Mouse (Mus musculus): ENCODE results near the gene Dapk1. TPM values are rescaled to one million over a fixed set of nuclear protein-coding genes. Genes with fewer than 3 reads are reported as not detected.

Gene Dapk1
- polyA plus RNA-seq, 1 experiment from 2014 or later = 14.8 TPM

GRCm38 (mm10) chr13:60736421-60737105 is 134.8 kb downstream of the Dapk1 start:
- Histone ChIP-seq H3K4me2 (ENCODE audit: low read length) (no peak overlapping the region), H3K36me3 (ENCODE audit: control insufficient read depth, insufficient read depth, low read length) (peaks cover 15% of the 10 kb centered on the region), H3K27me3 (replicated peaks; ENCODE audit: control insufficient read depth, insufficient read depth, low read length) (no peaks in the 10 kb centered on the region), H3K4me3 (ENCODE audit: low read depth, low read length) (no peak overlapping the region), H3K9me3 (ENCODE audit: control insufficient read depth, low read length) (no peaks in the 10 kb centered on the region), H3K27ac (ENCODE audit: low read depth) (peak overlapping the region; percentile 39), H3K9ac (ENCODE audit: low read length) (no peak overlapping the region), H3K4me1 (replicated peaks; ENCODE audit: control insufficient read depth, insufficient read depth, low read length) (peaks cover 16% of the 10 kb centered on the region)
- ATAC-seq (replicated peaks; ENCODE audit: low FRiP score, low TSS enrichment, low read depth) (no peak), DNase-seq (ENCODE audit: low spot score) (peak; percentile 56)
- 44% methylated on average over 13 of the region's 13 CpGs for WGBS

DNA sequence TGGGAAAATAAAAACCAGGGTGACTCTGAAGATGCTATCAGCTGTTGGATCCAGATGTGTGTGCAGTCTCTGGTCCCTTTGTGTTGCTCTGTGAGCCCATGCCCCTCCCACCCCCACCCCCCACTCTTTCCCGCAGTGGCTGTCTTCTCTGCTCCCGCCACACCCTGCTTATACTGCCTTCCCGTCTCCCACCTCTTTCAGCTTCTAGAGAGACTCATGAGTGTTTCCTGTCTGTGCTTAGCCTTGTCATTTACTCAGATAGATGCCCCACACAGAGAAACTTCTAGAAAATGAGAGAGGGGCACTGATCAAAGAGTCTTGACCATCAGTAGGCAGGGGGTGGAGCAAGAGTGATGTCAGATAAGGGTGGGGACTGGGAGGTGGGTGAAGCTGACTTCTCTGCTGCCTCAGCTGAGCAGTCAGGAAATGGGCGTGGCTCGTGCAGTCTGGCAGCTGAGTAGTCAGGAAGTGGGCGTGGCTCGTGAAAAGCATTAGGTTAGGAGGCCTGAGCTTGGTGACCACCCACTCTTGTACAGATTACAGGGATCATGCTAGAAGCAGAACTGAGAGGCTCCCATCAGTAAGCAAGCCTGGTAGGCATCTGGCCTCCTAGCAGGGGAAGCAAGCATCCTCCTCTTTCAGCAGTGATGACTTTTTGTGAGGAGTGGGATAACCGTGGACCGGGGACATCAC is 136.0 kb downstream of the Dapk1 start:
- peaks cover 16% of the 10 kb centered on the region for H3K4me1 ChIP-seq (replicated peaks; ENCODE audit: control insufficient read depth, insufficient read depth, low read length)
- DNase-seq (ENCODE audit: low spot score) (peak; percentile 81), ATAC-seq (replicated peaks; ENCODE audit: low FRiP score, low TSS enrichment, low read depth) (peak; percentile 85)
- 7% methylated on average over 9 of the region's 9 CpGs for WGBS
- H3K27ac ChIP-seq (ENCODE audit: low read depth) = peak overlapping the region; percentile 76
- no peaks in the 10 kb centered on the region for H3K9me3 ChIP-seq (ENCODE audit: control insufficient read depth, low read length)
- H3K4me3 ChIP-seq (ENCODE audit: low read depth, low read length) = peak overlapping the region; percentile 13
- H3K36me3 ChIP-seq (ENCODE audit: control insufficient read depth, insufficient read depth, low read length) = peaks cover 24% of the 10 kb centered on the region
- H3K27me3 ChIP-seq (replicated peaks; ENCODE audit: control insufficient read depth, insufficient read depth, low read length) = no peaks in the 10 kb centered on the region
- H3K4me2 ChIP-seq (ENCODE audit: low read length) = peak overlapping the region; percentile 45
- no peak overlapping the region for H3K9ac ChIP-seq (ENCODE audit: low read length)

DNA sequence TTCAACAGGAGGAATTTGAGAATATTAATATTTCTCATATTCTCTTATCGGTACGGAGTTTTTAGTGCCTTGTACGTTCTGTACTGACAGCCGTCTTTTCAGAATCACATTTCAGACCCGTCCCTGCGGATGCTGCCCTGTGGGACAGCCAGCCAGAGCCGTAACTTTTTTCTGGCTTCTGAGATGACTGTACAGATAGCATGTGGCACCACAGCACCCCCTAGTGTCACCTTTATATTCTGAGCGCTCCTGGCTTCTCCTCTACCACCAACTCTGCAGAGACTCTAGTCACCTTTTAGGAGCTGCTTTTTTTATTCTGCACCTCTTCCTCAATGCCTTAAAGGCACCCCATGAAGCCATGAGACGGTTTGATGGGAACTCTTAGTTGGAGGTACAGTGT is 136.7 kb downstream of the Dapk1 start:
- Histone ChIP-seq H3K4me3 (ENCODE audit: low read depth, low read length) (peak overlapping the region; percentile 13), H3K36me3 (ENCODE audit: control insufficient read depth, insufficient read depth, low read length) (peaks cover 24% of the 10 kb centered on the region), H3K4me1 (replicated peaks; ENCODE audit: control insufficient read depth, insufficient read depth, low read length) (peaks cover 16% of the 10 kb centered on the region), H3K9ac (ENCODE audit: low read length) (no peak overlapping the region), H3K27me3 (replicated peaks; ENCODE audit: control insufficient read depth, insufficient read depth, low read length) (no peaks in the 10 kb centered on the region), H3K27ac (ENCODE audit: low read depth) (peak overlapping the region; percentile 76), H3K4me2 (ENCODE audit: low read length) (peak overlapping the region; percentile 45), H3K9me3 (ENCODE audit: control insufficient read depth, low read length) (no peaks in the 10 kb centered on the region)
- 15% methylated on average over 9 of the region's 9 CpGs for WGBS
- ATAC-seq (replicated peaks; ENCODE audit: low FRiP score, low TSS enrichment, low read depth) = peak; percentile 64
- DNase-seq (ENCODE audit: low spot score) = peak; percentile 89

DNA sequence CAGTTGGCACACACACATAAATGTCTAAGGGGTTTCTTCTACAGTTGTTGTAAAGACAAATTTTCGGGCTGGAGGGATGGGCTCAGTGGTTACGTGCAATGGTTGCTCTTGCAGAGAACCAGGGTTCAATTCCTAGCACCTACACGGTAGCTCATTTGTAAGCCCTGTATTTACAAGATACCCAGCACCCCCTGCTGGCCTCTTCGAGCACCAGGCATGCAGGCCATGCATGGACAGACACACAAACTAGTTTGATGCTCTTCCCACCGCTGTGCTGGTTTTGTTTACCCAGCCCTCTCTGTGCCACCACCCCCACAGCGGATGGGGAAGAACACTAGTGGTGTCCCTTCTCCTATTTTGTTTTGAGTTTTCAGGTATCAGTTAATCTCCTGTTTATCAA is 138.5 kb downstream of the Dapk1 start:
- Histone ChIP-seq H3K4me3 (ENCODE audit: low read depth, low read length) (no peak overlapping the region), H3K36me3 (ENCODE audit: control insufficient read depth, insufficient read depth, low read length) (peaks cover 22% of the 10 kb centered on the region), H3K9ac (ENCODE audit: low read length) (no peak overlapping the region), H3K27ac (ENCODE audit: low read depth) (no peak overlapping the region), H3K4me2 (ENCODE audit: low read length) (no peak overlapping the region), H3K9me3 (ENCODE audit: control insufficient read depth, low read length) (no peaks in the 10 kb centered on the region), H3K27me3 (replicated peaks; ENCODE audit: control insufficient read depth, insufficient read depth, low read length) (no peaks in the 10 kb centered on the region), H3K4me1 (replicated peaks; ENCODE audit: control insufficient read depth, insufficient read depth, low read length) (peaks cover 16% of the 10 kb centered on the region)
- 91% methylated on average over 6 of the region's 6 CpGs for WGBS
- ATAC-seq (replicated peaks; ENCODE audit: low FRiP score, low TSS enrichment, low read depth) = no peak
- DNase-seq (ENCODE audit: low spot score) = no peak

GRCm38 (mm10) chr13:60742611-60743010 is 140.9 kb downstream of the Dapk1 start:
- Histone ChIP-seq H3K4me1 (replicated peaks; ENCODE audit: control insufficient read depth, insufficient read depth, low read length) (peaks cover 6% of the 10 kb centered on the region), H3K4me2 (ENCODE audit: low read length) (no peak overlapping the region), H3K27me3 (replicated peaks; ENCODE audit: control insufficient read depth, insufficient read depth, low read length) (no peaks in the 10 kb centered on the region), H3K9ac (ENCODE audit: low read length) (no peak overlapping the region), H3K36me3 (ENCODE audit: control insufficient read depth, insufficient read depth, low read length) (peaks cover 22% of the 10 kb centered on the region), H3K4me3 (ENCODE audit: low read depth, low read length) (no peak overlapping the region), H3K27ac (ENCODE audit: low read depth) (no peak overlapping the region), H3K9me3 (ENCODE audit: control insufficient read depth, low read length) (no peaks in the 10 kb centered on the region)
- ATAC-seq (replicated peaks; ENCODE audit: low FRiP score, low TSS enrichment, low read depth) = no peak
- no peak for DNase-seq (ENCODE audit: low spot score)
- 88% methylated on average over 3 of the region's 3 CpGs for WGBS

DNA sequence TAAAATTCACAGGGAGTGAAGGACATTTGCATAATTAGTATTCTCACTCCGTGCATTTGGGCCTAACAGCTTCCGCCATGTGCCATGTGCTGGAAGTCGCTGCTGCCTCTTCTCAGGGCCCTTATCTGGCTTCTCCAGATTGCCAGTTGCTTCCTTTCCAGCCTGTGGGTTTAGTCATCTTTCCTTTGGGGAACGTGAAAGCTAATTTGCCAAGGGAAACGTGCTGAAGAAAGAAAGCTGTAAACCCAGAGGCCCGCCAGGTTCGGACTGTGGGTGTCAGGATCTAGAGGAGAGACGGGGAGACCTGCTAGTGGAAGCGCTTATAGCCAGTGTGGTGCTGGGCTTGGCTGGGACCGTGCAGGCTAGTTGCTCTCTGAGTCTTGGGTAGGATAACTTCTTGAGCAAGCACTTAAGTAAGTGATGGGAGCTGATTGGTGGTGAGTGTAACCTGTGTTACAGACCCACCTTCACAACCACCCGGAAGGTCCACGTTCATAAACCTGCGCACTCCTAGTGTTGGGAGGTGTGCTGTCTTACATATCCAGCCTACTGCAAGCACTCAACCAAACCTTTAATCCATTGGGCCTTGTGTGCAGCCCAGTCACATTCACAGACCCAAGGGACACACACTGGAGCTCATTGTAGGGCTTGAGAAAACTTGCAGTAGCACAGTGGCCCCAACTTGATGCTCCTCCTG is 141.8 kb downstream of the Dapk1 start:
- WGBS = 78% methylated on average over 13 of the region's 13 CpGs
- H3K4me1 ChIP-seq (replicated peaks; ENCODE audit: control insufficient read depth, insufficient read depth, low read length) = no peaks in the 10 kb centered on the region
- no peak overlapping the region for H3K4me2 ChIP-seq (ENCODE audit: low read length)
- DNase-seq (ENCODE audit: low spot score) (no peak), ATAC-seq (replicated peaks; ENCODE audit: low FRiP score, low TSS enrichment, low read depth) (no peak)
- H3K4me3 ChIP-seq (ENCODE audit: low read depth, low read length) = no peak overlapping the region
- no peak overlapping the region for H3K27ac ChIP-seq (ENCODE audit: low read depth)
- H3K9ac ChIP-seq (ENCODE audit: low read length) = no peak overlapping the region
- H3K9me3 ChIP-seq (ENCODE audit: control insufficient read depth, low read length) = no peaks in the 10 kb centered on the region
- H3K27me3 ChIP-seq (replicated peaks; ENCODE audit: control insufficient read depth, insufficient read depth, low read length) = no peaks in the 10 kb centered on the region
- peaks cover 22% of the 10 kb centered on the region for H3K36me3 ChIP-seq (ENCODE audit: control insufficient read depth, insufficient read depth, low read length)

- H3K27me3 ChIP-seq (replicated peaks; ENCODE audit: control insufficient read depth, insufficient read depth, low read length) = no peaks in the 10 kb centered on the region
- H3K4me2 ChIP-seq (ENCODE audit: low read length) = no peak overlapping the region
- H3K36me3 ChIP-seq (ENCODE audit: control insufficient read depth, insufficient read depth, low read length) = peaks cover 22% of the 10 kb centered on the region
- 39% methylated on average over 7 of the region's 7 CpGs for WGBS
- H3K9ac ChIP-seq (ENCODE audit: low read length) = no peak overlapping the region
- no peaks in the 10 kb centered on the region for H3K4me1 ChIP-seq (replicated peaks; ENCODE audit: control insufficient read depth, insufficient read depth, low read length)
- ATAC-seq (replicated peaks; ENCODE audit: low FRiP score, low TSS enrichment, low read depth) = peak; percentile 78
- no peak overlapping the region for H3K27ac ChIP-seq (ENCODE audit: low read depth)
- peak; percentile 96 for DNase-seq (ENCODE audit: low spot score)
- no peak overlapping the region for H3K4me3 ChIP-seq (ENCODE audit: low read depth, low read length)
- H3K9me3 ChIP-seq (ENCODE audit: control insufficient read depth, low read length) = no peaks in the 10 kb centered on the region
These were observed 142.3 kb downstream of the Dapk1 start for GRCm38 (mm10) chr13:60744078-60744460.

DNA sequence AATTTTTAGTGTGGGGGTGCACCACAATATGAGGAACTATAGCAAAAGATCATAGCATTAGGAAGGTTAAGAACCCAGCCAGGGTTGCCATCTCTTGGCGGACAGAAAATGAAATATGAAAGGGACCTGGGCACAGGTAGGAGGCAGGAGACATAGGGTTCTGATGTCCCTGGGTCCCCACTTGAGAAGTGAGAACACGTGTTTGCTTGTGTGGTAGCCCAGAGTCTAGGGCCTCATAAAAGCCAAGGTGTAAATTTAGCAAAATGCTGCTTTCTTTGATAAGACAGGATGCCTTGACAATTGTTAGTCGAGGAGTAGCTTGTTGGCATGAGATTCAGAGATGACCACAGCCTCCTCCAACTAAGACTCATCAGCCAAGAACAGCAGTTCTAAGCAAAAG is 143.0 kb downstream of the Dapk1 start:
- Histone ChIP-seq H3K27me3 (replicated peaks; ENCODE audit: control insufficient read depth, insufficient read depth, low read length) (no peaks in the 10 kb centered on the region), H3K9me3 (ENCODE audit: control insufficient read depth, low read length) (no peaks in the 10 kb centered on the region), H3K4me1 (replicated peaks; ENCODE audit: control insufficient read depth, insufficient read depth, low read length) (no peaks in the 10 kb centered on the region), H3K4me3 (ENCODE audit: low read depth, low read length) (no peak overlapping the region), H3K4me2 (ENCODE audit: low read length) (no peak overlapping the region), H3K27ac (ENCODE audit: low read depth) (no peak overlapping the region), H3K9ac (ENCODE audit: low read length) (no peak overlapping the region), H3K36me3 (ENCODE audit: control insufficient read depth, insufficient read depth, low read length) (peaks cover 27% of the 10 kb centered on the region)
- no peak for ATAC-seq (replicated peaks; ENCODE audit: low FRiP score, low TSS enrichment, low read depth)
- 92% methylated on average over 3 of the region's 3 CpGs for WGBS
- DNase-seq (ENCODE audit: low spot score) = no peak
